Mouse (Mus musculus): ENCODE data around the gene Hnrnph2. TPM values are rescaled to one million over a fixed set of nuclear protein-coding genes. Genes with fewer than 3 reads are reported as not detected.

Gene Hnrnph2
- total and polyA plus RNA-seq, 3 experiments = 127 to 295 (median 200) TPM

DNA sequence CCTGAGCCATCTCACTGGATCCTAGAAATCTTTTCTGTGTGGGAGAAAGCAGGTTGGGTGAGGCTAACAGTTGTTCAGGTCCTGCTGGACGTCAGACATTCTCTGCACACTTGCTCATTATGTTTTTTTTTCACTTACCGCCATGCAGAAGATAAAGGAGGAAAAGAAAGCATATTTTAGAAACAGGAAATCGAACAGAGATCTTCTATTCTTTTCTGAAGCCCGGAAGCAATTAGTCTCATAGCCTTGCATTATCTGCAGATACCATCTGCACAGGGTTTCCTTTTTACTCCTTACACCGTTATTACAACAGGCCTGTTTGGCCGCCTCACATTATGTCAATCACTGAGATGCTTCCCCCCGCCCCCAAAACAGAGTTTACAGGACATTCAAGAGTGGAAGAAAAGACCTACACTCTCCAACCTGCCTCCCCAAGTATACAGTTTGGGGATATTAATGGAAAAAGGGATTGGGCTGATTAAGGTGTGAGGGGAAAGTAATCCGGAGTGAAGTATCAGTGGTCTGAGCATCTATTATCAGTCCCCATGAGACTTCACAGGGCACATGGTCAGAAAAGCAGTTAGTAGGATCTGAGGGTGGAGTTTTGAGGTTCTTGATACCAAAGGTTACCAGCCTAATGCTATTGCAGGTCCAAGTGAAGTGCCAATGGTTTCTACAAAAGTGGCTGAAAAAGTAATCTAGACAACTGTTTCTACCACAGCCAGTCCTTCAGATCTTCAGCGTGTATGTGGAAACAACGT is 40.2 kb downstream of the Hnrnph2 start:
- peaks cover 18 to 20% of the 10 kb centered on the region in 2 experiments for H3K4me1 ChIP-seq (ENCODE audit: control insufficient read depth in 1 of 2, insufficient read depth in 2 of 2, low read length in 2 of 2)
- no peaks in the 10 kb centered on the region for H3K27me3 ChIP-seq (ENCODE audit: control insufficient read depth in 1 of 2, insufficient read depth in 2 of 2, low read length in 2 of 2)
- peak overlapping the region; percentile 83 for H3K27ac ChIP-seq (ENCODE audit: control insufficient read depth, low read depth, low read length)
- H3K9ac ChIP-seq (ENCODE audit: control insufficient read depth, low read depth, low read length, poor library complexity, severe bottlenecking) = peak overlapping the region; percentile 47
- DNase-seq (ENCODE audit: low read depth, low spot score) = peak; percentile 91
- peaks cover 0 to 19% of the 10 kb centered on the region in 2 experiments; a peak in 2 of 4 replicates for H3K36me3 ChIP-seq (ENCODE audit: control insufficient read depth in 1 of 2, insufficient read depth in 2 of 2, low read length in 2 of 2)
- H3K4me3 ChIP-seq (ENCODE audit: control insufficient read depth in 1 of 2, insufficient read depth in 1 of 2, low read depth in 2 of 2, low read length in 2 of 2) = peak overlapping the region; percentile 13 to 62
- no peaks in the 10 kb centered on the region for H3K79me2 ChIP-seq (ENCODE audit: control insufficient read depth, insufficient read depth, low read length, poor library complexity)
- H3K9me3 ChIP-seq (replicated peaks; ENCODE audit: insufficient read depth, low read length) = no peaks in the 10 kb centered on the region
- TF ChIP-seq BHLHE40 (IDR thresholded peaks at IDR 0.05; ENCODE audit: borderline replicate concordance, low read depth, low read length) = 0 out of 2 replicates have a peak, but pooled peaks have one; percentile 31
- TF ChIP-seq TBP (IDR thresholded peaks at IDR 0.05; ENCODE audit: low read depth, low read length) = peak; percentile 60
- TF ChIP-seq ZMIZ1 (IDR thresholded peaks at IDR 0.05; ENCODE audit: low read depth, low read length) = no peak
- peak; percentile 90 for TF ChIP-seq TCF12 (IDR thresholded peaks at IDR 0.05; ENCODE audit: low read depth, low read length)
- TF ChIP-seq GABPA (IDR thresholded peaks at IDR 0.05; ENCODE audit: low read depth, low read length) = no peak
- no peak; the same call in none of the 2 replicates for TF ChIP-seq MYC (IDR thresholded peaks at IDR 0.05; ENCODE audit: low read depth, low read length)
- TF ChIP-seq JUND (IDR thresholded peaks at IDR 0.05; ENCODE audit: low read depth, low read length) = 0 out of 2 replicates have a peak, but pooled peaks have one; percentile 10
- no peak for TF ChIP-seq NRF1 (IDR thresholded peaks at IDR 0.05; ENCODE audit: insufficient read depth, low read depth, low read length, poor library complexity, severe bottlenecking)
- peak; percentile 37; the same call in 1 of the 2 replicates for TF ChIP-seq MEF2A (IDR thresholded peaks at IDR 0.05; ENCODE audit: extremely low read depth, insufficient replicate concordance, low read depth, low read length, poor library complexity, severe bottlenecking)
- no peak for TF ChIP-seq CHD1 (IDR thresholded peaks at IDR 0.05; ENCODE audit: low read depth, low read length)
- TF ChIP-seq POLR2AphosphoS2 (IDR thresholded peaks at IDR 0.05; ENCODE audit: low read length) = no peak
- TF ChIP-seq POLR2AphosphoS5 (IDR thresholded peaks at IDR 0.05; ENCODE audit: borderline replicate concordance, low read depth, low read length) = no peak
- peak; percentile 84 for TF ChIP-seq ETS1 (IDR thresholded peaks at IDR 0.05; ENCODE audit: low read depth, low read length)
- TF ChIP-seq TAL1 (IDR thresholded peaks at IDR 0.05; ENCODE audit: low read length) = peak; percentile 65
- TF ChIP-seq MXI1 (IDR thresholded peaks at IDR 0.05; ENCODE audit: low read depth, low read length) = no peak; the same call in none of the 2 replicates
- no peak for TF ChIP-seq MAFK (IDR thresholded peaks at IDR 0.05; ENCODE audit: borderline replicate concordance, low read depth, low read length)
- TF ChIP-seq MYB (IDR thresholded peaks at IDR 0.05; ENCODE audit: low read depth, low read length) = peak; percentile 78
- TF ChIP-seq RAD21 (IDR thresholded peaks at IDR 0.05; ENCODE audit: low read depth, low read length) = no peak
- TF ChIP-seq ELF1 (IDR thresholded peaks at IDR 0.05; ENCODE audit: low read depth, low read length) = peak; percentile 75
- no peak for TF ChIP-seq ZKSCAN1 (IDR thresholded peaks at IDR 0.05; ENCODE audit: low read depth, low read length)
- TF ChIP-seq SIN3A (IDR thresholded peaks at IDR 0.05; ENCODE audit: low read length) = peak; percentile 64; the same call in 1 of the 2 replicates
- TF ChIP-seq E2F4 (IDR thresholded peaks at IDR 0.05; ENCODE audit: borderline replicate concordance, low read depth, low read length) = 0 out of 2 replicates have a peak, but pooled peaks have one; percentile 18
- peak; percentile 11; the same call in 1 of the 2 replicates for TF ChIP-seq KAT2A (conservative IDR thresholded peaks at IDR 0.05; ENCODE audit: low read depth, low read length)
- peak; percentile 82 for TF ChIP-seq MAX (IDR thresholded peaks at IDR 0.05; ENCODE audit: low read length)
- TF ChIP-seq ZNF384 (IDR thresholded peaks at IDR 0.05; ENCODE audit: low read depth, low read length) = peak; percentile 79
- peak; percentile 34 for TF ChIP-seq RCOR1 (IDR thresholded peaks at IDR 0.05; ENCODE audit: low read depth, low read length)
- TF ChIP-seq EP300 (IDR thresholded peaks at IDR 0.05; ENCODE audit: low read depth in 1 of 2, low read length in 2 of 2) = peak; percentile 89 to 95
- TF ChIP-seq NELFE (IDR thresholded peaks at IDR 0.05; ENCODE audit: low read depth, low read length) = peak; percentile 42; the same call in 1 of the 2 replicates
- 0 out of 2 replicates have a peak, but pooled peaks have one; percentile 47 for TF ChIP-seq MAZ (IDR thresholded peaks at IDR 0.05; ENCODE audit: low read depth, low read length)
- TF ChIP-seq HCFC1 (IDR thresholded peaks at IDR 0.05; ENCODE audit: low read depth, low read length) = peak; percentile 51; the same call in 1 of the 2 replicates
- TF ChIP-seq CTCF (IDR thresholded peaks at IDR 0.05 in 2 of 3, conservative IDR thresholded peaks at IDR 0.05 in 1 of 3; ENCODE audit: control insufficient read depth in 1 of 3, insufficient read depth in 1 of 3, low read depth in 2 of 3, low read length in 3 of 3, poor library complexity in 1 of 3, severe bottlenecking in 1 of 3) = no peak
- TF ChIP-seq USF1 (IDR thresholded peaks at IDR 0.05; ENCODE audit: low read depth, low read length) = peak; percentile 58; the same call in 1 of the 2 replicates
- TF ChIP-seq CHD2 (IDR thresholded peaks at IDR 0.05; ENCODE audit: low read length) = no peak
- no peak for TF ChIP-seq USF2 (IDR thresholded peaks at IDR 0.05; ENCODE audit: borderline replicate concordance in 1 of 2, insufficient read depth in 1 of 2, low read depth in 1 of 2, low read length in 2 of 2)
- no peak for TF ChIP-seq POLR2A (IDR thresholded peaks at IDR 0.05; ENCODE audit: control insufficient read depth in 1 of 2, insufficient read depth in 1 of 2, low read depth in 1 of 2, low read length in 2 of 2, poor library complexity in 1 of 2)
